Mouse (Mus musculus): ENCODE data around the gene Skint9. TPM values are rescaled to one million over a fixed set of nuclear protein-coding genes. Genes with fewer than 3 reads are reported as not detected.
"Not testable (repeated sequence)": the region's sequence is repeated elsewhere in the genome, so short reads cannot be mapped to it uniquely, and the experiment has no call there.

Skint9 gene
- not detected for total RNA-seq (2021)
- long read RNA-seq, experiment 1 = 0 reads
- long read RNA-seq, experiment 2 = 0 reads

DNA sequence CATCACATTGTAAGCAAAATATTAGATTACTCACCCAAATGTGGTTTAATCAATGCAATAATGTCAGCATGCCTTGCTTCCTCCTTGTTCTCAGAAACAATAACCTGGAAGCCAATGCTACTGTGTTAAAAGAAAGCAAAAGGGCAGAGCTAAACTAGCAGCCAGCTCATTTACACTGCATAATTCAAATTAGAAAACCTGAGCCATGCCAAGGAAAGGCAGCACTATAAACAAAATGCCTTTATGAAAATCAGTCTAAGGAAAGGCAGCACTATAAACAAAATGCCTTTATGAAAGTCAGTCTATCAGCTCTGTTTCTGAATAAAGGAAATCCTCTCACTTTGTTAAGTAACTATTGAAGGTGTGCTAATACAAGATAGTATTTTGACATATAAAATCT lies at the start of gene Skint9:
Gene Skint9 (minus strand): TSS at position 101 of the 400 bp plus-strand sequence.
- DNase-seq = no peak
- intact Hi-C loops (cut with DNase I) = no loop called here

DNA sequence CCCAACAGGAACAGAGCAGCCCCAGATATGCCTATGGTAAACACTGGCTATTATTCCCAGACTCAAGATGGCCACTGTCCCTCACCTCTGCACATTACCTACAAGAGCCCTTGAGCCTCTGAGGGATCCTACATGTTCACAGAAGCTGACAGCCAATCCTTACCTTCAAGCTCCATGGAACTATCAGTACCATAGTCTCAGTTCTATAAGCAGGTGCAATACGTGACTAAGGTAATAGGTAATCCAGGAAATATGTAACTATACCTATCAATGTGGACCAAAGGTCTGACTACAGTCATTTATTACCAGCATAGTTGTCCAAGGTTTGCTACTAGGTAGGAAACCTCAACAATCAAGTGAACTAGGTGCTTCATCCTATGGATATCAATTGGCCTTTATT lies 1.1 kb downstream of the Skint9 start:
- no peak for DNase-seq
- intact Hi-C loops (cut with DNase I) = no loop called here

DNA sequence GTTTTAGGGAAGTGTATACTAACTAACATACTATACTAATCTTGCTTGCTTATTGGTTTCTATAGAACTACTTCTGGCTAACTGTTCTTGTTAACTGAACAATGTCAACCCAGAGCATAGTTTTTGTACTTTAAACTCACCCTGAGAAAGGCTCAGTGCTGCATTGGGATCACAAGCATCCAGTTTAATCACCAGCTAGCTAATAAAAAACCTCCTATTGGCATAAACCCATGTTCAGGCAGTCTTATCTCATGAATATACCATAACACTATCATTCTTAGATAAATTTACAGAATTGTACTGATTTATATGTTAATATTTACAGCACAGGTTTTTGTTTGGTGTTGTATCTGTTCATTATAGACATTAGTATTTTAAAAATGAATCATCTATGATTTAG lies 1.6 kb downstream of the Skint9 start:
- intact Hi-C loops (cut with DNase I) = no loop called here
- no peak for DNase-seq

DNA sequence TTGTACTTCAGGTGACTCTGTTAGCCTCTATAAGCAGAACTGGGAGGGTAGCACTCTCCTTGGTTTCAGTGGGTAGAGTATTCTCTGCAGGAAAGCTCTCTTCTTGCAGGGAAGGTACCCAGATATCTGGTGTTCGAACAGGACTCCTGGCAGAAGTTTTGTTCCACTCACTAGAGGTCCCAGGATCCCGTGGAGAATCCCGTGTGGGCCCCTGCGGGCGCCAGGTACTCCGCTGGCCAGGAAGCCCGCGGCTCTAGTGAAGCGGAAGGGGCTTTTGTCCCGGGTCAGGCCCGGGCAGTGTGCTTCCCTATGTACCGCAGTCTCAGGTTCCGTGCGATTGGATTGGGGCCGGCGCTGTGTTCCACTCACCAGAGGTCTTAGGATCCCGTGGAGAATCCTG lies 84.7 kb downstream of the Skint9 start:
- DNase-seq; intact Hi-C loops (cut with DNase I): not testable (repeated sequence)

Other genes starting within 250 kb of the Skint9 start
- not detected for gene Skint3, start 201.7 kb downstream of the Skint9 start, total RNA-seq (2021)
- not detected for gene Skint2, start 123.2 kb upstream of the Skint9 start, total RNA-seq (2021)

Measured in gastrocnemius, postnatal 36 days (tissue).